Mouse (Mus musculus) lung, embryonic 15.5 days (tissue): Measurements from ENCODE around the gene Itpkb. TPM values are rescaled to one million over a fixed set of nuclear protein-coding genes. Genes with fewer than 3 reads are reported as not detected.

Experiments used
- ATAC-seq: fragments of 200-750 bp; cut with Nextera tagmentation; 2 replicates; pipeline ENCODE4 v1.8.0; 2017; ENCODE audit warnings: moderate number of reproducible peaks, borderline replicate concordance; ENCODE audit not compliant: low FRiP score, low TSS enrichment; ENCODE audit errors: extremely low read depth
- H3K27ac ChIP-seq: fragments of 300-500 bp; sonication (generic); 2 replicates; pipeline ENCODE4 v1.5.1; 2015; ENCODE audit warnings: moderate library complexity, mild to moderate bottlenecking, inconsistent platforms
- H3K27me3 ChIP-seq: fragments of 300-500 bp; sonication (generic); 2 replicates; pipeline ENCODE4 v1.6.1; 2015; ENCODE audit warnings: inconsistent platforms
- H3K36me3 ChIP-seq: fragments of 300-500 bp; sonication (generic); 2 replicates; pipeline ENCODE4 v1.6.1; 2015; ENCODE audit warnings: inconsistent platforms
- H3K4me1 ChIP-seq: fragments of 300-500 bp; sonication (generic); 2 replicates; pipeline ENCODE4 v1.6.1; 2015; ENCODE audit warnings: inconsistent platforms
- H3K4me2 ChIP-seq: fragments of 300-500 bp; sonication (generic); 2 replicates; pipeline ENCODE4 v1.6.1; 2015; ENCODE audit warnings: inconsistent platforms, mild to moderate bottlenecking, moderate library complexity
- H3K4me3 ChIP-seq: fragments of 300-500 bp; sonication (generic); 2 replicates; pipeline ENCODE4 v1.5.1; 2015; ENCODE audit warnings: mild to moderate bottlenecking, inconsistent platforms
- H3K9ac ChIP-seq: fragments of 300-500 bp; sonication (generic); 2 replicates; pipeline ENCODE4 v1.6.1; 2015; ENCODE audit warnings: inconsistent platforms
- H3K9me3 ChIP-seq: fragments of 300-500 bp; sonication (generic); 2 replicates; pipeline ENCODE4 v1.6.1; 2016; ENCODE audit warnings: inconsistent platforms
- WGBS: fragments of 180-500 bp; shearing (Covaris S2); methylation state at CpG from one replicate; pipeline ENCODE4 v1.1.7; 2015; 5-methylcytosine and 5-hydroxymethylcytosine counted together
- polyA plus RNA-seq: library from polyadenylated mRNA; unstranded; fragments of >200 nt; fragmentation: Nextera tagmentation; extraction: Ambion mirVana; gene quantifications from 2 replicates; pipeline ENCODE4 v1.2.1, GENCODE M21; 2015

Gene Itpkb
- polyA plus RNA-seq, 1 experiment from 2014 or later, result 10.9 TPM

GRCm38 (mm10) chr1:180317450-180317849, 12.8 kb upstream of the Itpkb start:
- H3K36me3 ChIP-seq, result no peaks in the 10 kb centered on the region
- H3K4me3 ChIP-seq, result no peak overlapping the region
- ATAC-seq, result no peak

DNA sequence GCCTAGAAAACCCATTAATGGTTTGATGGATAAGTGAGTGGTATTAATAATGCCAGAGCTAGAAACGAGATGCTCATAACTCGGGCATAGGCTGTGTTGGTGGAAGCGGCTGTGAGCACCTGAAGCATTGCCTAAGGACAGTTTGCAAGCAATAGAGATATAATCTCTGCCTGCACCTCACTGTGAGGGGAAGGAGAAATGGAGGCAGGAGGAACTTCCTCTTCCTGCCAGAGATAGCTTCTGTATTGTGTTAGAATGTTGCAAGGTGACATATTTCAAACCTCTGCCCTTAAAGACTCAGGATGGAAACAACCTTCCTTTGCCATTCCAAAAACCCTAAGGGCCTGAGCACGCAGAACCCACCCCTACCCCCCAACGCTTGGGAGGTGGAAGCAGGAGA, 11.9 kb upstream of the Itpkb start:
- 80% methylated on average over 5 of the region's 5 CpGs for WGBS
- ATAC-seq, result no peak

More at GRCm38 (mm10) chr1:180317450-180317849, 12.8 kb upstream of the Itpkb start:
- 56% methylated on average over 4 of the region's 4 CpGs for WGBS
- no peak overlapping the region for H3K9ac ChIP-seq
- peaks cover 20% of the 10 kb centered on the region for H3K4me1 ChIP-seq
- H3K9me3 ChIP-seq, result no peaks in the 10 kb centered on the region
- no peaks in the 10 kb centered on the region for H3K27me3 ChIP-seq
- no peak overlapping the region for H3K27ac ChIP-seq
- H3K4me2 ChIP-seq, result no peak overlapping the region

DNA sequence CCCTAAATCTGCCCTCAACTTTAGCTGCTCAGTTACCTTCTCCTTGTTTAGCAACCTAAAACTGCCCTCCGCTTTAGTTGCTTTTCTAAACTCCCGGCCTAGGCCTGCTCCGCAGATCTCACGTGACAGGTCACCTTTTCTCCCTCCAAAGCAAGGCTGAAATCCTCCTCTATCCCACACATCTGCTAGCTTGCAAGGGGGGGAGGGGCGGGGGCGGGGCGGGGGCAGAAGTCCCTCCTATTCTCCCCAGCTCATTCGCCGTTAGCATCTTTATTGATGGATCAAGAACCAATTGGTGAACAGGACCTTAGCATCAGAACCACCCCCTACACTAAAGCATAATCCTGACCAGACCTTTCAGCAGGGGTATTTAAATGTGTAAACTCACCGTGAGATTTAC, 10.4 kb upstream of the Itpkb start:
- H3K9me3 ChIP-seq, result no peaks in the 10 kb centered on the region
- no peaks in the 10 kb centered on the region for H3K4me1 ChIP-seq
- H3K4me3 ChIP-seq, result no peak overlapping the region
- H3K36me3 ChIP-seq, result no peaks in the 10 kb centered on the region
- no peak overlapping the region for H3K9ac ChIP-seq
- no peak overlapping the region for H3K4me2 ChIP-seq
- H3K27ac ChIP-seq, result no peak overlapping the region
- H3K27me3 ChIP-seq, result no peaks in the 10 kb centered on the region
- no peak for ATAC-seq
- WGBS, result 17% methylated on average over 10 of the region's 10 CpGs

More for the DNA sequence above, 11.9 kb upstream of the Itpkb start:
- H3K4me1 ChIP-seq, result peaks cover 15% of the 10 kb centered on the region
- no peaks in the 10 kb centered on the region for H3K9me3 ChIP-seq
- H3K36me3 ChIP-seq, result no peaks in the 10 kb centered on the region
- H3K27ac ChIP-seq, result no peak overlapping the region
- no peak overlapping the region for H3K4me3 ChIP-seq
- no peaks in the 10 kb centered on the region for H3K27me3 ChIP-seq
- no peak overlapping the region for H3K4me2 ChIP-seq
- H3K9ac ChIP-seq, result no peak overlapping the region

GRCm38 (mm10) chr1:180322896-180323295, 7.4 kb upstream of the Itpkb start:
- Histone ChIP-seq H3K9me3 (no peaks in the 10 kb centered on the region), H3K4me1 (no peaks in the 10 kb centered on the region), H3K4me3 (no peak overlapping the region), H3K27ac (no peak overlapping the region), H3K27me3 (no peaks in the 10 kb centered on the region), H3K9ac (no peak overlapping the region), H3K4me2 (no peak overlapping the region), H3K36me3 (no peaks in the 10 kb centered on the region)
- ATAC-seq, result no peak
- 88% methylated on average over 3 of the region's 3 CpGs for WGBS

DNA sequence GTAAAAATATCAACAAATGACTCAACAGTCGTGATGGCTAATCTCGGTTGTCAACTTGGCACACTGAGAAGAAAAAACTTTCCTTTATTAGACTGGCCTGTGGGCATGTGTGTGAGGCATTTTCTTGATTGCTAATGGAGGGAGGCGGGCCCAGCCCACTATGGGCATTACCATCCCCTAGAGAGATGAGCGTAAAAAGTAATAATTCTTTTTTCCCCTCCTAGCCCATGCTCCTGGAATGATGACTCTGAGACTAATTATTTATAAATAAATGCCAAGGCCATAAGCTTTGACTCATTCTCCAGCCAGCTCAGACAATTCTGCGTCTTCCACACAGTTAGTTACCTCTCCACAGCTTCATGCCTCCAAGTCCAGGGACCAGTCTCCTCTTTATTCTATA, 6.8 kb upstream of the Itpkb start:
- Histone ChIP-seq H3K9ac (no peak overlapping the region), H3K9me3 (no peaks in the 10 kb centered on the region), H3K4me2 (no peak overlapping the region), H3K36me3 (no peaks in the 10 kb centered on the region), H3K27ac (no peak overlapping the region), H3K4me3 (no peak overlapping the region), H3K27me3 (no peaks in the 10 kb centered on the region), H3K4me1 (no peaks in the 10 kb centered on the region)
- ATAC-seq, result no peak
- 75% methylated on average over 5 of the region's 5 CpGs for WGBS

- no peak overlapping the region for H3K4me2 ChIP-seq
- ATAC-seq, result no peak
- H3K9ac ChIP-seq, result no peak overlapping the region
- no peaks in the 10 kb centered on the region for H3K27me3 ChIP-seq
- no peak overlapping the region for H3K27ac ChIP-seq
- WGBS, result 75% methylated on average over 4 of the region's 4 CpGs
- H3K9me3 ChIP-seq, result no peaks in the 10 kb centered on the region
- peaks cover 5% of the 10 kb centered on the region for H3K4me1 ChIP-seq
- H3K4me3 ChIP-seq, result no peak overlapping the region
- H3K36me3 ChIP-seq, result no peaks in the 10 kb centered on the region
Measured at GRCm38 (mm10) chr1:180324271-180324670, 6.0 kb upstream of the Itpkb start.

DNA sequence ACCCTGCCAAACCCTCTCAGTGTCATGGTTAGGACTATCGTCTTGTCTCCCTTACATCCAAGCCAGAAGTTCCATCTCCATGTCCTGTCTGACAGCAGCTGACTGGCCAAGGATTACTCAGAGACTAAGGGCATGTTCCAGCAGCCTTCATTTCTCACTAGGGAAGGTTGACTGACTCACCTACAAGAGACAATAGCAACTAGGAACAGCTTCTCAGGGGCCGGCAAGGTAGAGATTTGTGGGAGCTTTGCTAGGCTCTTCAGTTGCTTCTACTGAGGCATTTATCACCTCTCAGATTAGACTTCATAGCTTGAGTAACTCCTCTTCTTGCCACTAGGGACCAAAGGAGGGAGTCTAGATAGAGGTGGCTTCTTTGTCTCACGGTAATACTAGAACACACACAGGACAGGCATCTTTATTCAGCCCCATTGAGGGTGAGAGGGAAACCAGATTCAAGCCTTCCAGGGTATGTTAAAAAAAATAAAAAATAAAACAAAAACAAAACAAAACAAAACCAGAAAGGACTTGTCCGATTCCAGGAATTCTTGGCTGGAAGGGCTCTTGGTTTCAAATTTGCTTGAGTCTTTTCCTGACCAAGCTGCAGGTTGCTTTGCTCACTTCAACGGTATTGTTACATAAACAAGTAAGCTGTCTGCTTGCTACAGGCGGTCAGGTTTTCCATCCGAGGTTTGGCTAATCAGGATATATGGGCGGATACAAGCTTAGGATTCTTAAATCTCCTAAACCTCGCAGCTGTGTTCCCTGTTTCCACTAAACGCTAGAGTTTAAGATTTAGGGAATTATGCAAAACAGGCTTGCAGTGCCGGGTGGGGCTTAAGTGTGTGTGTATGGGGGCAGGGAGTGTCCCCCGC, 1.3 kb upstream of the Itpkb start:
- Histone ChIP-seq H3K27me3 (no peaks in the 10 kb centered on the region), H3K27ac (peak overlapping the region; percentile 80), H3K36me3 (no peaks in the 10 kb centered on the region), H3K9ac (no peak overlapping the region), H3K4me3 (peak overlapping the region; percentile 13; the same call in 1 of the 2 replicates), H3K4me1 (peaks cover 38% of the 10 kb centered on the region), H3K9me3 (no peaks in the 10 kb centered on the region), H3K4me2 (peak overlapping the region; percentile 98)
- WGBS, result 21% methylated on average over 12 of the region's 12 CpGs
- ATAC-seq, result no peak

DNA sequence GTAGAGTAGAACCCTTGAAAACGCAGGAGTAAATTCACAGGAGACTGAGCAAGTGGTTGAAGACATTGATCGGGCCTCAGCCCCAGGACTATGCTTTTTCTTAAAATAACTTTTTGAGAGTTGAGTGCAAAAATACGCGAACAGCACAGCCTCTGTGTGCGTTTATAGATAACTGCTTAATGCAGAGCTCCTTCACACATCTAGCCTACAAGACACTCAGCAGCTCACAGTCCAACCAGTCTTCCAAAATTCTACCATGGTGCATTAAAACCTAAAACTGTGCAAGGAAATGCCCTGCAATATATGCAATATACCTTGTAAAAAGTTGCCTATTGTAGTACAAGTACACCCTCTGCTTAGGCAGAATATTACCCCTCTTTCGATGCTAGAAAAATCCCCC, 579 bp upstream of the Itpkb start:
- 0 out of 2 replicates have a peak overlapping the region, but pooled peaks have one; percentile 18 for H3K9ac ChIP-seq
- H3K27me3 ChIP-seq, result no peaks in the 10 kb centered on the region
- peak overlapping the region; percentile 80 for H3K27ac ChIP-seq
- peak overlapping the region; percentile 22; the same call in 1 of the 2 replicates for H3K4me3 ChIP-seq
- H3K9me3 ChIP-seq, result no peaks in the 10 kb centered on the region
- H3K36me3 ChIP-seq, result no peaks in the 10 kb centered on the region
- ATAC-seq, result no peak
- 14% methylated on average over 6 of the region's 6 CpGs for WGBS
- H3K4me1 ChIP-seq, result peaks cover 45% of the 10 kb centered on the region
- peak overlapping the region; percentile 98 for H3K4me2 ChIP-seq

GRCm38 (mm10) chr1:180330707-180331545, 641 bp downstream of the Itpkb start:
- Histone ChIP-seq H3K27me3 (no peaks in the 10 kb centered on the region), H3K4me2 (peak overlapping the region; percentile 98), H3K27ac (peak overlapping the region; percentile 94), H3K9me3 (no peaks in the 10 kb centered on the region), H3K9ac (peak overlapping the region; percentile 93), H3K4me1 (peaks cover 55% of the 10 kb centered on the region), H3K36me3 (no peaks in the 10 kb centered on the region), H3K4me3 (peak overlapping the region; percentile 68)
- under 1% methylated on average over 52 of the region's 58 CpGs for WGBS
- ATAC-seq, result peak; percentile 56

DNA sequence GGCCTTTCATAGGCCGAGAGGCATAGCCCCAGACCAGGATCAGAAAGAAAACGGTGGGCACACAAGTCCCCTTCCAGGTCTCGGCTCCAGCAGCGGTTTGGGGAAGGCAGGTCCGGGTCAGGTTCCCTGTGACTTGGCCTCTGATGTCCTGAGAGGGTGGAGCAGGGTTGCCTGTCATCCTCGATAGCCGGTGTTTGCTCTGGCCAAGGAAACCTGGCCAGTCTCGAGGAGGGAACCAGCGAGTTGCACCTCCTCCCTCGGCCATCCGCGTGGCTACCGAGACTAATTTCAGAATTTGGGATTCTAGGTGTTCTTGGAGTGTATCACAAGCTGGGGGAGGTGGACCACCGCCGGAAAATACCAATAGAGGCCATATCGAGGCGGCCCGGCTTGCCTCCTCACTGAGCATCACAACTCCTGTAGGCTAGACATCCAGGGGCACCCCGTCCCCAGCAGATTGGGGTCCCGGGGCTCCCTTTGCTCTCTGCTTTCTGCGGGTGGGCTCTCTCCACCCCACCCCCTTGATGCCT, 1.3 kb downstream of the Itpkb start:
- WGBS, result 1% methylated on average over 21 of the region's 21 CpGs
- H3K4me3 ChIP-seq, result peak overlapping the region; percentile 68
- H3K9me3 ChIP-seq, result no peaks in the 10 kb centered on the region
- H3K4me2 ChIP-seq, result peak overlapping the region; percentile 98
- H3K36me3 ChIP-seq, result no peaks in the 10 kb centered on the region
- ATAC-seq, result no peak; the same call in 1 of the 2 replicates
- peak overlapping the region; percentile 94 for H3K27ac ChIP-seq
- no peaks in the 10 kb centered on the region for H3K27me3 ChIP-seq
- H3K9ac ChIP-seq, result peak overlapping the region; percentile 93
- peaks cover 62% of the 10 kb centered on the region for H3K4me1 ChIP-seq

DNA sequence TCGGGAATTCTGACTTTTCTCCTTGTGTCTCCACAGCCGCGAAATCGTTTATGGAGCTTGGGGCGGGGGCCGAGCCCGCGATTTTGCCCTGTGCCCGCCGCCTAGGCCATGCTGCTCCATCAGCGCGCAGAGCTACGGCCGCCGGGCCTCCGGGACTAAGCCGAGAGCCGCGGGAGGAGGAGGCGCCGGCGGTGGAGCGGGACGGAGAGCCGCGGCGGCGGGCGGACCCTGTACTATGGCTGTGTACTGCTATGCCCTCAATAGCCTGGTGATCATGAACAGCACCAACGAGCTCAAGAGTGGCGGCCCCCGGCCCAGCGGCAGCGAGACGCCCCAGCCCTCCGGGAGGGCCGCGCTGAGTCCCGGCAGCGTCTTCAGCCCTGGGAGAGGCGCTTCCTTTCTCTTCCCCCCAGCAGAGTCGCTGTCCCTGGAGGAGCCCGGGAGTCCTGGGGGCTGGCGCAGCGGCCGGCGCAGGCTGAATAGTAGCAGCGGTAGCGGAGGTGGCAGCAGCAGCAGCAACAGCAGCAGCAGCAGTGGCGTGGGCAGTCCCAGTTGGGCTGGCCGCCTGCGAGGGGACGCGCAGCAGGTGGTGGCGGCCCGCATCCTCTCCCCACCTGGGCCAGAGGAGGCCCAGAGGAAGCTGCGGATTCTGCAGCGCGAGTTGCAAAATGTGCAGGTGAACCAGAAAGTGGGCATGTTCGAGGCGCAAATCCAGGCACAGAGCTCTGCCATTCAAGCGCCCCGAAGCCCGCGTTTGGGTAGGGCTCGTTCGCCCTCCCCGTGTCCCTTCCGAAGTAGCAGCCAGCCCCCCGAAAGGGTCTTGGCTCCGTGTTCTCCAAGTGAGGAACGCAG, 2.0 kb downstream of the Itpkb start:
- peak; percentile 31; the same call in 1 of the 2 replicates for ATAC-seq

More for the DNA sequence above, 2.0 kb downstream of the Itpkb start:
- peak overlapping the region; percentile 93 for H3K9ac ChIP-seq
- H3K4me3 ChIP-seq, result peak overlapping the region; percentile 68
- WGBS, result 4% methylated on average over 70 of the region's 72 CpGs
- H3K36me3 ChIP-seq, result no peaks in the 10 kb centered on the region
- peak overlapping the region; percentile 94; the same call in 1 of the 2 replicates for H3K27ac ChIP-seq
- peaks cover 67% of the 10 kb centered on the region for H3K4me1 ChIP-seq
- no peaks in the 10 kb centered on the region for H3K27me3 ChIP-seq
- peak overlapping the region; percentile 98 for H3K4me2 ChIP-seq
- H3K9me3 ChIP-seq, result no peaks in the 10 kb centered on the region
